Mouse (Mus musculus) erythroblast, embryonic 14.5 days (primary cell): ENCODE measurements around the gene Fam129b.

Experiments
- GATA1 ChIP-seq: IDR thresholded peaks from 2 replicates; pipeline ENCODE4 v1.6.1; 2012; ENCODE audit warnings: low read length, inconsistent platforms, mixed read lengths
- TAL1 ChIP-seq: IDR thresholded peaks from 3 replicates; pipeline ENCODE4 v1.6.1; 2012; ENCODE audit warnings: low read length, inconsistent platforms, mixed read lengths

DNA sequence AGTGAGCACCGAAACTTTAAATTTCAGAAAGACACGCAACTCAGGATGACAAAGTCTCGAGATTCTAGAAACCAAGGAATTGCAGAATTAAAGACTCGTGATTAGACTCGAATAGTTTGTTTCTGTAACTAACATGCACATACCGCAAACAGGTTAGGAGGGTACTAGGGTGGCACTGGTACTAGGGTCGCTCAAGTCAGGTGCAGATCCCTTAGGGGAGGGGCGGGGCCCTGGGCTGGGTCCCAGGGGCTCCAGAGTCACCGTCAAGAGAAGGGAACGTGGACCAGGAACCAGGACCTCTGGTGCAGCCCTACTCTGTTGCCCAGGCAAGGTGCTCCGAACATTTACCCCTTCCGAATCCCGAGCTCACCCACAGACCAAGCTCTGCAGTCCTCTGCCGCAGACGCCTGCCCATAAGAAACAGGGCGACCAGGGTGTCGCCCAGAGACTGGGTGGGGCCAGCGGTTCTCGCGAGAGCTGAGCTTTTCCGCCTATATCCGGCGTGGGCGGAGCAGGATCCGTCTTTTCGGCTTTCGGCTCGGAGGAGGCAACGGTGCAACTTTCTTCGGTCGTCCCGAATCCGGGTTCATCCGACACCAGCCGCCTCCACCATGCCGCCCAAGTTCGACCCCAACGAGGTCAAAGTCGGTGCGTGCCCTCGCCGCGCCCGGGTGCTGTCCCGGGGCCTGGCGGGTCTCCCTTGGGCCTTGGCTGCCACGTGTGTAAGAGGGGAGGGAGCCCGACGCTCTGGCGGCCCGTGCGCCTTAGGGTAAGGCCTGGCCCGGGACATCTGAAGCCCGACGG, 85.5 kb downstream of the Fam129b start, which contains the start of the genes Rpl12 and Lrsam1:
- TF ChIP-seq TAL1, result no peak
- no peak for TF ChIP-seq GATA1
